Mouse (Mus musculus): ENCODE results near the gene Cnot10.

Gene Cnot10

GRCm38 (mm10) chr9:114639839-114640646, at the start of gene Cnot10:
Gene Cnot10 (minus strand): TSS chr9:114640184.
- peak; percentile 98 for DNase-seq

DNA sequence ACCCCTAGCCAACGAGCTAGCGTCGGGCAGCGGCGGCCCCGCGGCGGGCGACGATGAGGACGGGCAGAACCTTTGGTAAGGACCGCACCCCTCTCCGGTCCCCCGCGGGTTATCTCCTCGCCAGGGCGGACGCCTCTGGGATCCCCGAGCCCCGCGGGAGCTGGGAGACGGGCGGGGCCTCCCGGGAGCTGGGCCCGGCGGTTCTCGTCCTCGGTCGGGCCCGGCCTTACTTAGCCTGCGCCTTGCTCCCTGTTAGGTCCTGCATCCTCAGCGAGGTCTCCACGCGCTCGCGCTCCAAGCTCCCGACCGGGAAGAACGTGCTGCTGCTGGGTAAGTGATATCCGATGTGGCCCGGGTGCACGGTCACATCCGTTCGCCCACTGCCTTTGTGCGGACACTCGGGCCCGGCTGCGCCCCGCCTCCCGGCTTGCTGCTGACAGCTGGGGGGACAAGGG, 49.0 kb upstream of the Cnot10 start:
- peak; percentile 46 for DNase-seq

GRCm38 (mm10) chr9:114688252-114688952, 48.4 kb upstream of the Cnot10 start, which contains the start of gene Dync1li1:
Gene Dync1li1 (plus strand): TSS chr9:114688790.
- DNase-seq = peak; percentile 96

- no peak for DNase-seq
Observed at GRCm38 (mm10) chr9:114687639-114688038, 47.7 kb upstream of the Cnot10 start.

GRCm38 (mm10) chr9:114686245-114686644, 46.3 kb upstream of the Cnot10 start:
- DNase-seq = no peak

- no peak for DNase-seq
Observed at GRCm38 (mm10) chr9:114682193-114682592, 42.2 kb upstream of the Cnot10 start.

DNA sequence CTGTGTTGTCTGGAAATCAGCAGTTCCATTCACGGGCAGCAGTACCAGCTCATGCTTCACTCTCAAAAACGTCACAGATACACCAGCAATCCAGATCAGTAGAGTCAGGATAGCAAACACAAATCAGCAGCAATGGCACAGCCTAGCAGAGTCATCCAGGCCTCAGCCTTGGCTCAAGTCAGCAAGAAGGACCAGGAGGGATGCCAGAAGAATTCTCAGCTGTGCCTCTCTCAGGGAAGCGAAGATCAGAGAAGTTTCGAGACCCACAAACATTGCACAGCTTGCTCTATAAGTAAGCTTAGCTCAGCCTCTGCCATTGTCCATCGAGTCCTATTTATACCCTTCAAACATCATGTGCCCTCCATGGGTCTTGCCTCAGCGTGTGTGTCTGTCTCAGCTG, 40.5 kb upstream of the Cnot10 start:
- DNase-seq = no peak

DNA sequence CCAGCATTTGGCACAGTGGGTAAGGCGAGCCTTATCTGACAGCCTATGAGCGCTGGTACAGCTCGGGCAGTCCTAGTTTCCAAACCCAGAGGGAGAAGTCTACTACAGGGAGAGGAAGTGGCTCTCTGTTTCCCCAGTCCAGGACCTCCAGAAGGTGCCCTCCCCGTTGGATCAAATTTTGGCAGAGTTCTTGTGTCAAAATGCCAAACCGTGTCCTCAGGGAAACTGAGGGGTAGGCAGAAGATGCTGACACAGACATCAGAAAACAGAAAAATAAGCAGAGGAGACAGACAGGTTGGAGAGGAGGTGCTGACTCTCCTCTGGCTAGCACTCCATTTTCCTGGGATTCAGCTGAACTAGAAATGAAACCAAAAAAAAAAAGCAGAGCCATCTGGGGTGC, 40.0 kb upstream of the Cnot10 start:
- DNase-seq = no peak

GRCm38 (mm10) chr9:114678576-114678975, 38.6 kb upstream of the Cnot10 start:
- DNase-seq = no peak

DNA sequence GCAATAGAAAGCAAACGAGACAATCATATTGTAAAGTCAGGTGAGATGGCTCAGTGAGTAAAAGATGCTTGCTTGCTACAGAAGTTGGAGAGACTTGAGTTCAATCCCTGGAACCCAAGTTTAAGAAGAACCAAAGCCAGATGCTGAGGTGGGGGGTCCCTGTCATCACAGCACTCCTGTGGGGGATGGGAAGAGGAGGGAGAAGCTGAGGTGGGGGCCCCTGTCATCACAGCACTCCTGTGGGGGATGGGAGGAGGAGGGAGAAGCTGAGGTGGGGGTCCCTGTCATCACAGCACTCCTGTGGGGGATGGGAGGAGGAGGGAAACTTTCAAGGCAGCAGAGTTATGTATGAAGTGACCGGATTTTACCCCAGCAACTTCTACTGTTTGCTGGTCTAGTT, 33.6 kb upstream of the Cnot10 start:
- no peak for DNase-seq

DNA sequence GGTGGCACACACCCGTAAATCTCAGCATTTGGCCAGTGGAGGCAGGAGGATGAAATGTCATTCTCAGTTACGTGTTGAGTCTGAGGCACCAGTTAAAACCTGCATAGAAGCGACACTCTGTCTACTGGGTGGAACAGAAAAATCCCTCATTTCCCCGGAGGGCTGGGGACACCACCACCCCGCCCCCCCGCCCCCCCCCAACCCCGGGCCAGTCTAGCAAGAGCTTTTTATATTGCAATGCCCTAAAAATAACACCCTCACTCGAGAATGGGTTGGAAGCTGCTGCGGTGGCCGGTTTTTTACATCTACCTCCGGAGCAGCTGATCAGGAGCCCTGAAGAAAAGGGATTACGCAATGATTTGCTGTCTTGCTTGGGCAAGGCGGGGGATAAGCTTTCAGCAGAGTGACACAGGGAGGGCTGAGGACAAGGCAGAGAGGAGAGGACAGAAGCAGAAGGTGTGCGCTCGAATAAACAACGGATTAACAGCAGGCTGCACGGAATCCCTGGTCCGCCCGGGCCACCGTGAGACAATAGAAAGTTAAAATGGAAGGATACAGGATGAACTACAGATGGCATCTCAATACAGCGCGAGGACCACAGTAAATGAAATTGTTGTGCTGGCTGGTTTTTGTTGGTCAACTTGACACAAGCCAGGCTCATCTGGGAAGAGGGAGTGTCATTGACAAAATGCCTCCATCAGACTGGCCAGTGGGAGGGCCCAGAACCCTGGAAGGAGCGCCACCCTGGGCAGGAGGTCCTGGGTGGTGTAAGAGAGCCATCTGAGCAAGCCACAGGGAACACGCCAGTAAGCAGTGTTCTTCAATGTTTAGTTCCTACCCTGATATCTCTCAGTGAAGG, 32.9 kb upstream of the Cnot10 start:
- DNase-seq = peak; percentile 22

DNA sequence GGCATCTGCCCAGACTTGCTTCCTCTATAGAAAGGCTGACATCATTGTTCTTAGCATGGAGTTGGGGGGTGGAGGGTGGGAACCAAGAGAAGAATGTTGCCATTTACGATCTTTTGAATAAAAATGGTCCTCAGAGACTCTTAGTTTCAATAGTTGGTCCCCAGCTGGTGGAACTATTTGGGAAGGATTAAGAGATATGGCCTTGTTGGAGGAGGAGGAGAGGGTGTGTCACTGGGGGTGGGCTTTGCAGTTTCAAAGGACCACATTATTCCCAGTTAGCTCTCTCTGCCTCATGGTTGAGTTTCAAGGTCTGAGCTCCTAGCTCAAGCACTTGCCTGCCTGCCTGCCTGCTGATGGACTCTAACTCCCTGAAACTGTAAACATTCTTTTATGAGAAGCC, 32.0 kb upstream of the Cnot10 start:
- DNase-seq = no peak

DNA sequence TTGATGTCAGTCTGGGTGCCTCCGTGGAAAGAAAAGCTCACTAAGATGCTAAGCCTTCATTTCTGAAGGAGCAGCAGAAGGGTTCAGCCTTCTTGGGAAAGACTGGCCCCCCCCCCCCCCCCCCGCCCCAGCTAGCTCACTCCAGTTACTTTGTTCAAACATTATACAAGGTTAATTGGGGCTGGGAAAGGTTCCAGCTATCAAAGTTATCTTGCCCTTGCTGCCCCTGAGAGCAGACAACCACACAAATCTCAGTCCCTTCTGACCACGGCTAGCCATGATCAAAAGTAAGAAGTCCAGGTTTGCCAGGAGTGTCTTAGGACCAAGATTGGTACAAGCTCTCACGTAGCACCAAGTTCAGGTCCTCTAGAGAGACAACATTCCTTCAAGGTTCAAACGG, 29.0 kb upstream of the Cnot10 start:
- DNase-seq = no peak

DNA sequence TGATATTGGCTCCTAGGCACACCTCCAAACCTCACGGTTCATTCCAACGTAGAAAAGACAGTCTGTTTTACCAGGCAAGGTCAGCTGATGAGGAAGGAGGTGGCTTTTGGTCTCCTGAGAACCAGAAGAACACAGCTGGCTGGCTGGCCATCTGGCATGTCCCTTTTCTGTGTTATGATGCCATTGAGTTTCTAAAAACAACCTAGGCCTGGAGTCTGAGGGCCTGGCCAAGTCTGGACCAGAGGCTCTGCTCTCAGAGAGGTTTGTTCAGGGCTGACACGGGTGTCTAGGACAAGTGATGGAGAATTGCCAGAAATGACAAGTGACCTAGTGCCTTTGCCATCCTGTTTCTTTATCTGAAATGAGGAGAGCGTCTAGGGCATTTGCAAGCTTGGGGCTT, 28.1 kb upstream of the Cnot10 start:
- DNase-seq = no peak

GRCm38 (mm10) chr9:114666858-114667257, 26.9 kb upstream of the Cnot10 start:
- DNase-seq = no peak

- no peak for DNase-seq
Observed at GRCm38 (mm10) chr9:114663782-114664181, 23.8 kb upstream of the Cnot10 start.

- DNase-seq = no peak
Observed at GRCm38 (mm10) chr9:114661991-114662390, 22.0 kb upstream of the Cnot10 start.

DNA sequence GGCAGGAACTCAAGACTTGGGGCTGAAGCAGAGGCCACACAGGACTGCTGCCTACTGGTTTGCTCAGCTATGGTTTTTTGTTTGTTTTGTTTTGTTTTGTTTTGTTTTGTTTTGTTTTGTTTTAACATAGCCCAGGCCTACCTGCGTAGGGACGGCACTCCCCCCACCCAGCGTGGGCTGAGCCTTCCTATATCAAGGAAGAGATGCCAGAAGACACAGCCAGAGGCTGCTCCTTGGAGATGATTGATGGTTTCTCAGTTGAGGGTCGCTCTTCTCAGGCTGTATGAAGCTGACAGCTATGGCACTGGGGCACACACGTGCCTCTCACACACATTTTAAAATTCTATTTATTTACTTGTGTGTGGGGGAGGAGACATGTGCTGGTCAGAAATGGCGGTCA, 21.0 kb upstream of the Cnot10 start:
- DNase-seq = no peak

DNA sequence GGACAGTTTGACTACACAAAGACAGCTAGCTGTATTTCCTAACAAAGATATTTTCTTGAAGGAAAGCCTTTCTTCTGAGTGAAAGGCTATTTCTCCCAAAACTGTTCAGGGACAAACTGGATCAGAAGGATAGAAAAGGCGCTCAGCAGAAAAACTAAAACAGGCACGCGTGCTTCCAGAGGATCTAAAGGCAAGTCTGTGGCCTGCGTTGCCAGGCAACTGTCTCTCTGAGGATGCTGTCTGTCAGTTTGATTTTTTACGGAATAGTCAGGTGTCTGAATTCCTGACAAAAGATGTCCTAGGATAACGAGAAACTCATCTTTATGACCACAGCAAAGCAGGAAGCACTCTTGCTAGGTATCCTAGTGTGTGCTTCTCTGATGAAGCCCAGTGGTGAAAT, 20.5 kb upstream of the Cnot10 start:
- DNase-seq = no peak

- DNase-seq = no peak
Observed at GRCm38 (mm10) chr9:114656701-114657100, 16.7 kb upstream of the Cnot10 start.

GRCm38 (mm10) chr9:114655356-114655755, 15.4 kb upstream of the Cnot10 start:
- no peak for DNase-seq

- DNase-seq = no peak
Observed at GRCm38 (mm10) chr9:114650938-114651634, 11.1 kb upstream of the Cnot10 start.

DNA sequence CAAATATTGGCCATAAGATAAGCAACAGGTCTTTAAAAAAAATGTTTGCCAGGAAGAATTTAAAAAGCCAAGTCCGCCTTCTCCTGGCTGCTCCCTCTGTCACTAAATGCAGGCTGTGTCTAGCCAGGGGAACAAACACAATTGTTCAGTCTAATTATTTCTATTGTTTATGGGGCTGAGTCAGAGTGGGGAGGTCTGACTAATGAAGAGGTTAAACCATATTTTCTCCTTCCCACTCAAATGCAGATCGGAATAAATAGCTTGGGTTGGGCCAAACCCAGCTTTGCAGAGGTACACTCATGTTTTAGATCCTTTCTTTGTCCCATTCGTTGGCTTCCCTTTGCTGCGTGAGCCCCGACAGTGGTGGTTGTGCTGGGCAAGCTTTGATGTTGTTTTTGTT, 9.4 kb upstream of the Cnot10 start:
- DNase-seq = no peak
